Mouse (Mus musculus): ENCODE measurements around the gene Fam167b. TPM values are rescaled to one million over a fixed set of nuclear protein-coding genes. Genes with fewer than 3 reads are reported as not detected.
A peak's percentile ranks its signal among the peaks of the same experiment; 100 is the strongest.

The Fam167b gene
- polyA plus RNA-seq, 1 experiment = 9.0 TPM

- H3K4me1 ChIP-seq (ENCODE audit: control insufficient read depth, insufficient read depth, low read length) = peaks cover 4% of the 10 kb centered on the region; the same call in 1 of the 2 replicates
- TF ChIP-seq CTCF (IDR thresholded peaks at IDR 0.05; ENCODE audit: control insufficient read depth, insufficient read depth, low read length) = no peak
- TF ChIP-seq POLR2A (IDR thresholded peaks at IDR 0.05; ENCODE audit: borderline replicate concordance, control insufficient read depth, low read depth, low read length) = no peak
- no peak overlapping the region for H3K4me3 ChIP-seq (replicated peaks; ENCODE audit: control insufficient read depth, low read depth, low read length)
- peak overlapping the region; percentile 59 for H3K27ac ChIP-seq (ENCODE audit: control insufficient read depth, insufficient read depth, low read depth, low read length, poor library complexity)
- WGBS = 6% methylated on average over 8 of the region's 8 CpGs
These were observed 3.0 kb downstream of the Fam167b start for GRCm38 (mm10) chr4:129575171-129575844.

GRCm38 (mm10) chr4:129573430-129573829, 4.9 kb downstream of the Fam167b start, which contains the start of gene Lck:
TSS of gene Lck (minus strand) at chr4:129573641.
- WGBS = 16% methylated on average over 8 of the region's 8 CpGs
- H3K4me1 ChIP-seq (ENCODE audit: control insufficient read depth, insufficient read depth, low read length) = peaks cover 4% of the 10 kb centered on the region; the same call in 1 of the 2 replicates
- H3K27ac ChIP-seq (ENCODE audit: control insufficient read depth, insufficient read depth, low read depth, low read length, poor library complexity) = peak within 1 kb of the TSS; percentile 44; the same call in 1 of the 2 replicates
- TF ChIP-seq POLR2A (IDR thresholded peaks at IDR 0.05; ENCODE audit: borderline replicate concordance, control insufficient read depth, low read depth, low read length) (peak; percentile 42; the same call in 1 of the 2 replicates), CTCF (IDR thresholded peaks at IDR 0.05; ENCODE audit: control insufficient read depth, insufficient read depth, low read length) (no peak)
- H3K4me3 ChIP-seq (replicated peaks; ENCODE audit: control insufficient read depth, low read depth, low read length) = peak within 1 kb of the TSS; percentile 12

DNA sequence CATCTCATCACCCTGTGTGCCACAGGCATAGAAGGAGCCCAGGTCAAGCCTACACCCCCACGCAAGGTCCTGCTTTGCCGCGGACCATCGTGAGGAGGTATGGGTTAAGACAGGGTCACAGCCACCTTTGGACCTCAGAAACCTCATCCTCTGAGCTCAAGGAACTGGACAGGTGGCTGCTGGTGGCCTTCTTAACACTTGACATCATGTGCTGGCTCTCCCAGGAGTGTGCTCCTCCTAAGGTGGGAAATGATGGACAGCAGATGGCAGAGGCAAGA, 5.3 kb downstream of the Fam167b start:
- H3K4me3 ChIP-seq (replicated peaks; ENCODE audit: control insufficient read depth, low read depth, low read length) = peak overlapping the region; percentile 10
- TF ChIP-seq CTCF (IDR thresholded peaks at IDR 0.05; ENCODE audit: control insufficient read depth, insufficient read depth, low read length) = no peak
- peak overlapping the region; percentile 44; the same call in 1 of the 2 replicates for H3K27ac ChIP-seq (ENCODE audit: control insufficient read depth, insufficient read depth, low read depth, low read length, poor library complexity)
- H3K4me1 ChIP-seq (ENCODE audit: control insufficient read depth, insufficient read depth, low read length) = peaks cover 4% of the 10 kb centered on the region; the same call in 1 of the 2 replicates
- 93% methylated on average over 4 of the region's 4 CpGs for WGBS

- Histone ChIP-seq H3K27ac (ENCODE audit: control insufficient read depth, insufficient read depth, low read depth, low read length, poor library complexity) (0 out of 2 replicates have a peak overlapping the region, but pooled peaks have one; percentile 44), H3K4me3 (replicated peaks; ENCODE audit: control insufficient read depth, low read depth, low read length) (peak overlapping the region; percentile 33), H3K4me1 (ENCODE audit: control insufficient read depth, insufficient read depth, low read length) (peaks cover 4% of the 10 kb centered on the region; the same call in 1 of the 2 replicates)
- WGBS = 79% methylated on average over 13 of the region's 13 CpGs
- TF ChIP-seq POLR2A (IDR thresholded peaks at IDR 0.05; ENCODE audit: borderline replicate concordance, control insufficient read depth, low read depth, low read length) = no peak
These were observed 5.9 kb downstream of the Fam167b start for GRCm38 (mm10) chr4:129572236-129573092.

- no peak overlapping the region for H3K27ac ChIP-seq (ENCODE audit: control insufficient read depth, insufficient read depth, low read depth, low read length, poor library complexity)
- TF ChIP-seq POLR2A (IDR thresholded peaks at IDR 0.05; ENCODE audit: borderline replicate concordance, control insufficient read depth, low read depth, low read length) = no peak
- TF ChIP-seq CTCF (IDR thresholded peaks at IDR 0.05; ENCODE audit: control insufficient read depth, insufficient read depth, low read length) = no peak
- 57% methylated on average over 8 of the region's 8 CpGs for WGBS
- no peak overlapping the region for H3K4me3 ChIP-seq (replicated peaks; ENCODE audit: control insufficient read depth, low read depth, low read length)
- H3K4me1 ChIP-seq (ENCODE audit: control insufficient read depth, insufficient read depth, low read length) = peaks cover 4% of the 10 kb centered on the region; the same call in 1 of the 2 replicates
These were observed 6.7 kb downstream of the Fam167b start for GRCm38 (mm10) chr4:129571551-129572084.

DNA sequence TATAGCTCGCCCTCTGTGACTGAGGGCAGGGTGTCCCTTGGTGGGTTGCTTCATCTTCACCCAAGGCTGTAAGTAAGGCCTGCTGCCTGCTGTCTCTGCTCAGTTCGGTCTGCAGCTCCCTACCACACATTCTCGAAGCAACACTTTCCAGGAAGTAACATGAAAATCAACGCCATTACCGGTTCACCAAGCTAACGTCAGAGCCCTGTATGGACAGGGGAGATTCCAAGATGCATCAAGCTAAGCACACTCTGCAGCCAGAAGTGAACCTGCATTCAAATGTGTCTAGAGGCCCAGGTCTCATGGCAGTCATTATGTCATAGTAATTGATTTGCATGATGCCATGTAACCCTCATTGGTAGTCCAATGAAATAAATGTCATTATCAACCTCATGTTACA, 8.3 kb downstream of the Fam167b start:
- Histone ChIP-seq H3K4me1 (ENCODE audit: control insufficient read depth, insufficient read depth, low read length) (peaks cover 4% of the 10 kb centered on the region; the same call in 1 of the 2 replicates), H3K4me3 (replicated peaks; ENCODE audit: control insufficient read depth, low read depth, low read length) (no peak overlapping the region), H3K27ac (ENCODE audit: control insufficient read depth, insufficient read depth, low read depth, low read length, poor library complexity) (no peak overlapping the region)
- WGBS = 73% methylated on average over 6 of the region's 6 CpGs
- no peak for TF ChIP-seq CTCF (IDR thresholded peaks at IDR 0.05; ENCODE audit: control insufficient read depth, insufficient read depth, low read length)

GRCm38 (mm10) chr4:129568366-129568765, 10.0 kb downstream of the Fam167b start:
- 85% methylated on average over 7 of the region's 7 CpGs for WGBS
- H3K4me1 ChIP-seq (ENCODE audit: control insufficient read depth, insufficient read depth, low read length) = no peaks in the 10 kb centered on the region; the same call in 1 of the 2 replicates
- TF ChIP-seq CTCF (IDR thresholded peaks at IDR 0.05; ENCODE audit: control insufficient read depth, insufficient read depth, low read length) (no peak), POLR2A (IDR thresholded peaks at IDR 0.05; ENCODE audit: borderline replicate concordance, control insufficient read depth, low read depth, low read length) (no peak)

GRCm38 (mm10) chr4:129565139-129565538, 13.2 kb downstream of the Fam167b start:
- 77% methylated on average over 6 of the region's 6 CpGs for WGBS
- TF ChIP-seq CTCF (IDR thresholded peaks at IDR 0.05; ENCODE audit: control insufficient read depth, insufficient read depth, low read length) (no peak), POLR2A (IDR thresholded peaks at IDR 0.05; ENCODE audit: borderline replicate concordance, control insufficient read depth, low read depth, low read length) (no peak)
- Histone ChIP-seq H3K4me1 (ENCODE audit: control insufficient read depth, insufficient read depth, low read length) (no peaks in the 10 kb centered on the region), H3K27ac (ENCODE audit: control insufficient read depth, insufficient read depth, low read depth, low read length, poor library complexity) (no peak overlapping the region), H3K4me3 (replicated peaks; ENCODE audit: control insufficient read depth, low read depth, low read length) (no peak overlapping the region)

More at GRCm38 (mm10) chr4:129568366-129568765, 10.0 kb downstream of the Fam167b start:
- Histone ChIP-seq H3K27ac (ENCODE audit: control insufficient read depth, insufficient read depth, low read depth, low read length, poor library complexity) (no peak overlapping the region), H3K4me3 (replicated peaks; ENCODE audit: control insufficient read depth, low read depth, low read length) (no peak overlapping the region)

All from bone marrow, adult 2 months (tissue).